ENCODE assay signal across 8 mouse cellular contexts in the genomic region with DNA sequence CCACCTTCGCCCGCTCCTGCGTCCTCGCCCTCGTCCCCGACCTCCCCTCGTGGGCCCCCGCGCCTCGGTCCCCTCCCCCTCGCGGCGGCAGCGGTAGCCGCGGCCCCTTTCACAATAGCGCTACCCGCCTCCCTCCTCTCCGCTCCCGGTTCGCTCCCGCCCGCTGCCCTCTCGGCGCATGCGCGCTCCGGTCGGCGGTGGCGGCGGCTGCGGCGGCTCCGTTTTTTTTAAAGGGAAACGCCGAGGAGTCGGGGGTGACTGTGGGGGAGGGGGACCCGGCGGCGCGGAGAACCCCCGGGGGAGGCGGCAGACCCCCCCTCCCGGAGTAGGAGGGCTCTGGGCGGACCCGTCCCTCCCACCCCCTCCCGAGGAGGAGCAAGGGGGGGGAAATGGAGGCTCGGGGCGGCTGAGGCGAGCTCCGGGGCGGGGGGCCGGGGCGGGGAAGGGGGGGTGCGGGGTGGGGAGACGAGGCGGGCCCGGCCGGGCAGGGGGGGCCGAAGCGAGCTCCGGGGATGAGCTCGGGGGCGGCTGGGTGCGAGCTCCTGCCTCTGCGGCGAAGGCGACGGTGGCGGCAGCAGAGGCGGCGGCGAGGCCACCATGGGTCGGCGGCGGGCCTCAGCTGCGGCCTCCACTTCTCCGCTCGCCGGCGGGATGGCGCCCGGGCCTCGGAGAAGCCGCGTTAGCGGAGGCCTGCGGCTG. TPM values are rescaled to one million over a fixed set of nuclear protein-coding genes. Genes with fewer than 3 reads are reported as not detected.
DNase-seq lines count a peak whose midpoint lies in the region; ATAC-seq and TF ChIP-seq lines count a peak whose summit lies in the region.

A gene (plus strand): TSS at position 502 of the 699 bp plus-strand sequence.

- peak within 1 kb of the TSS; percentile 89 for H3K4me3 ChIP-seq in heart, embryonic 10.5 days
- H3K4me3 ChIP-seq in kidney, embryonic 14.5 days (ENCODE audit: low read length) = peak within 1 kb of the TSS; percentile 100
- peak within 1 kb of the TSS; percentile 100 for H3K4me3 ChIP-seq in liver, embryonic 11.5 days (ENCODE audit: low read depth, low read length)
- peak within 1 kb of the TSS; percentile 89 for H3K4me3 ChIP-seq in myocyte

- 1% methylated on average over 76 of the region's 89 CpGs for WGBS in heart, embryonic 10.5 days
- WGBS in kidney, embryonic 14.5 days = under 1% methylated on average over 52 of the region's 89 CpGs
- under 1% methylated on average over 73 of the region's 89 CpGs for WGBS in liver, embryonic 11.5 days

- peak; percentile 93 for DNase-seq in A20 (ENCODE audit: low read depth, low spot score)
- DNase-seq in adrenal gland, postnatal 4 days (ENCODE audit: low spot score in 2 of 2) = peak; percentile 78 to 84
- peak; percentile 92 for DNase-seq in heart, embryonic 10.5 days (ENCODE audit: low spot score)
- DNase-seq in liver, embryonic 11.5 days (ENCODE audit: low spot score) = peak; percentile 92
- peak; percentile 87 for DNase-seq in splenic B cell, adult 2 months (ENCODE audit: low read depth, low spot score)

- peak within 1 kb of the TSS; percentile 98 for H3K27ac ChIP-seq in heart, embryonic 10.5 days
- peak within 1 kb of the TSS; percentile 99 for H3K27ac ChIP-seq in kidney, embryonic 14.5 days (ENCODE audit: low read depth, low read length)
- peak within 1 kb of the TSS; percentile 100 for H3K27ac ChIP-seq in liver, embryonic 11.5 days (ENCODE audit: low read depth, low read length)

- peak within 1 kb of the TSS; percentile 71 for H3ac ChIP-seq in myocyte (ENCODE audit: control insufficient read depth, insufficient read length)

- ATAC-seq in erythroblast, adult 5-6 weeks (replicated peaks; ENCODE audit: low FRiP score, poor library complexity, severe bottlenecking) = peak; percentile 67
- peak; percentile 47 for ATAC-seq in kidney, embryonic 14.5 days (ENCODE audit: low FRiP score, low TSS enrichment)
- ATAC-seq in liver, embryonic 11.5 days (replicated peaks; ENCODE audit: low FRiP score) = peak; percentile 75

- peak; percentile 82 for TF ChIP-seq POLR2A in myocyte (IDR thresholded peaks at IDR 0.05; ENCODE audit: insufficient read length, low read depth)

- no peaks in the 10 kb centered on the region for H3K27me3 ChIP-seq in heart, embryonic 10.5 days (ENCODE audit: insufficient read depth, poor library complexity, severe bottlenecking)
- H3K27me3 ChIP-seq in kidney, embryonic 14.5 days (ENCODE audit: control insufficient read depth, insufficient read depth, low read length) = no peaks in the 10 kb centered on the region
- no peaks in the 10 kb centered on the region for H3K27me3 ChIP-seq in liver, embryonic 11.5 days (replicated peaks; ENCODE audit: control insufficient read depth, insufficient read depth, low read length)
- H3K27me3 ChIP-seq in myocyte (ENCODE audit: control insufficient read depth, insufficient read depth, insufficient read length) = no peaks in the 10 kb centered on the region
- H3K27me3 ChIP-seq in splenic B cell, adult 2 months (ENCODE audit: control insufficient read depth, insufficient read depth, low read length, poor library complexity, severe bottlenecking) = no peaks in the 10 kb centered on the region

- peak within 1 kb of the TSS; percentile 59 for H3K4me2 ChIP-seq in kidney, embryonic 14.5 days (replicated peaks; ENCODE audit: low read depth, low read length)
- H3K4me2 ChIP-seq in liver, embryonic 11.5 days = peak within 1 kb of the TSS; percentile 84
- H3K4me2 ChIP-seq in myocyte (ENCODE audit: low read depth) = peak within 1 kb of the TSS; percentile 95

- peaks cover 19% of the 10 kb centered on the region for H3K36me3 ChIP-seq in heart, embryonic 10.5 days
- H3K36me3 ChIP-seq in kidney, embryonic 14.5 days (ENCODE audit: control insufficient read depth, insufficient read depth, low read length) = peaks cover 19% of the 10 kb centered on the region
- H3K36me3 ChIP-seq in liver, embryonic 11.5 days (ENCODE audit: control insufficient read depth, insufficient read depth, low read length) = peaks cover 18% of the 10 kb centered on the region
- peaks cover 3% of the 10 kb centered on the region for H3K36me3 ChIP-seq in myocyte (ENCODE audit: control insufficient read depth, insufficient read depth)
- 0 out of 2 replicates have a peak, but pooled peaks cover under 1% of the 10 kb centered on the region for H3K36me3 ChIP-seq in splenic B cell, adult 2 months (ENCODE audit: control insufficient read depth, insufficient read depth, low read length, poor library complexity, severe bottlenecking)

- H3K9ac ChIP-seq in kidney, embryonic 14.5 days (ENCODE audit: low read depth, low read length) = peak within 1 kb of the TSS; percentile 97
- peak within 1 kb of the TSS; percentile 100 for H3K9ac ChIP-seq in liver, embryonic 11.5 days (ENCODE audit: low read depth, low read length)

- no peaks in the 10 kb centered on the region for H3K9me3 ChIP-seq in heart, embryonic 10.5 days
- no peaks in the 10 kb centered on the region for H3K9me3 ChIP-seq in kidney, embryonic 14.5 days (ENCODE audit: control insufficient read depth, low read length)
- H3K9me3 ChIP-seq in liver, embryonic 11.5 days (ENCODE audit: control insufficient read depth, low read length) = no peaks in the 10 kb centered on the region

- H3K79me2 ChIP-seq in myocyte (ENCODE audit: control insufficient read depth, insufficient read depth) = peaks cover 39% of the 10 kb centered on the region

- H3K4me1 ChIP-seq in heart, embryonic 10.5 days = peaks cover 31% of the 10 kb centered on the region
- peaks cover 37% of the 10 kb centered on the region for H3K4me1 ChIP-seq in kidney, embryonic 14.5 days (ENCODE audit: control insufficient read depth, insufficient read depth, low read length)
- peaks cover 41% of the 10 kb centered on the region for H3K4me1 ChIP-seq in liver, embryonic 11.5 days (replicated peaks; ENCODE audit: control insufficient read depth, insufficient read depth, low read length)

TF ChIP-seq in myocyte, 11 proteins besides CTCF, POLR2A, EP300 and RAD21:
- TF ChIP-seq POLR2AphosphoS2 (IDR thresholded peaks at IDR 0.05; ENCODE audit: insufficient read length, low read depth) = peak; percentile 57
- TF ChIP-seq USF1 (IDR thresholded peaks at IDR 0.05; ENCODE audit: low read depth) = no peak
- peak; percentile 37; the same call in 1 of the 2 replicates for TF ChIP-seq CEBPB (IDR thresholded peaks at IDR 0.05; ENCODE audit: insufficient read depth, poor library complexity, severe bottlenecking)
- TF ChIP-seq TCF3 (IDR thresholded peaks at IDR 0.05; ENCODE audit: insufficient read length, low read depth) = peak; percentile 15
- peak in 1 of 3 experiments; percentile 6 for TF ChIP-seq MYOG (IDR thresholded peaks at IDR 0.05; ENCODE audit: control insufficient read depth in 1 of 3, insufficient read depth in 1 of 3, insufficient read length in 2 of 3, low read depth in 2 of 3)
- TF ChIP-seq MAX (IDR thresholded peaks at IDR 0.05; ENCODE audit: low read depth) = no peak
- no peak for TF ChIP-seq MYOD1 (IDR thresholded peaks at IDR 0.05; ENCODE audit: control insufficient read depth in 1 of 3, insufficient read length in 2 of 3, low read depth in 2 of 3)
- no peak for TF ChIP-seq E2F4 (IDR thresholded peaks at IDR 0.05; ENCODE audit: insufficient read depth)
- no peak for TF ChIP-seq SRF (IDR thresholded peaks at IDR 0.05; ENCODE audit: control insufficient read depth, insufficient read length, low read depth)
- TF ChIP-seq TCF12 (IDR thresholded peaks at IDR 0.05; ENCODE audit: insufficient read depth, poor library complexity, severe bottlenecking) = no peak
- TF ChIP-seq REST (IDR thresholded peaks at IDR 0.05; ENCODE audit: insufficient read depth, insufficient read length) = no peak

RNA-seq across cellular contexts. Expression of the gene that starts here (rescaled TPM):
- 100 to 1,000 TPM; 119 to 121 TPM for total RNA-seq in adrenal gland, postnatal 4 days (2021)
- 30.3 and 42.7 TPM in 2 replicates for total RNA-seq in erythroblast, adult 5-6 weeks (2015; ENCODE audit: low replicate concordance)
- total RNA-seq in erythroblast, adult 5-6 weeks (2017; ENCODE audit: low replicate concordance) = 26.1 and 26.3 TPM in 2 replicates
- polyA plus RNA-seq in heart, embryonic 10.5 days (2016; fragmentation: Nextera tagmentation; extraction: Ambion mirVana) = 14.0 and 21.6 TPM in 2 replicates
- polyA plus RNA-seq in kidney, embryonic 14.5 days (2014; fragmentation: Nextera tagmentation; extraction: Ambion mirVana) = 21.6 and 33.7 TPM in 2 replicates
- 14.8 and 17.7 TPM in 2 replicates for polyA plus RNA-seq in liver, embryonic 11.5 days (2014; fragmentation: Nextera tagmentation; extraction: Ambion mirVana)
- polyA plus RNA-seq in myocyte (2012; fragmentation: generic; extraction: Trizol) = 35.6 TPM

Comparison
In these comparisons a context has a peak if more than half of its experiments do, and no peak if none do; other contexts are left out.
1. Peak in every context shown above with its lines: DNase-seq, ATAC-seq, H3K4me3 ChIP-seq and H3K27ac ChIP-seq.